Mouse (Mus musculus) erythroblast, embryonic 14.5 days (primary cell): Measurements from ENCODE around the gene Nav2.

Experiments
- GATA1 ChIP-seq: IDR thresholded peaks from 2 replicates; pipeline ENCODE4 v1.6.1; 2012; ENCODE audit warnings: low read length, inconsistent platforms, mixed read lengths
- TAL1 ChIP-seq: IDR thresholded peaks from 3 replicates; pipeline ENCODE4 v1.6.1; 2012; ENCODE audit warnings: low read length, inconsistent platforms, mixed read lengths

- TF ChIP-seq GATA1 (no peak), TAL1 (no peak)
These were observed 708.6 kb downstream of the Nav2 start for GRCm38 (mm10) chr7:49617087-49617486.
